Mouse (Mus musculus) hindbrain, embryonic 16.5 days (tissue): Measurements from ENCODE around the gene Gm21778. TPM values are rescaled to one million over a fixed set of nuclear protein-coding genes. Genes with fewer than 3 reads are reported as not detected.
"Not testable (repeated sequence)": the region's sequence is repeated elsewhere in the genome, so short reads cannot be mapped to it uniquely, and the experiment has no call there.

Experiments
- ATAC-seq: fragments of 200-750 bp; cut with Nextera tagmentation; 2 replicates; pipeline ENCODE4 v1.8.0; 2017; ENCODE audit warnings: moderate TSS enrichment, moderate library complexity
- H3K27ac ChIP-seq: fragments of 300-500 bp; sonication (generic); 2 replicates; pipeline ENCODE4 v1.5.1; 2014; ENCODE audit warnings: low read depth, mild to moderate bottlenecking, control low read depth, low read length, moderate library complexity
- H3K27me3 ChIP-seq: fragments of 300-500 bp; sonication (generic); replicated peaks from 2 replicates; pipeline ENCODE4 v1.6.1; 2014; ENCODE audit warnings: low read length; ENCODE audit not compliant: control insufficient read depth, insufficient read depth
- H3K36me3 ChIP-seq: fragments of 300-500 bp; sonication (generic); 2 replicates; pipeline ENCODE4 v1.6.1; 2014; ENCODE audit warnings: mild to moderate bottlenecking, low read length, moderate library complexity, mixed read lengths; ENCODE audit not compliant: control insufficient read depth, insufficient read depth
- H3K4me1 ChIP-seq: fragments of 300-500 bp; sonication (generic); 2 replicates; pipeline ENCODE4 v1.6.1; 2014; ENCODE audit warnings: low read depth, low read length; ENCODE audit not compliant: control insufficient read depth, insufficient read depth
- H3K4me2 ChIP-seq: fragments of 300-500 bp; sonication (generic); 2 replicates; pipeline ENCODE4 v1.6.1; 2014; ENCODE audit warnings: mild to moderate bottlenecking, low read length, control low read depth, moderate library complexity
- H3K4me3 ChIP-seq: fragments of 300-500 bp; sonication (generic); 2 replicates; pipeline ENCODE4 v1.5.1; 2014; ENCODE audit warnings: mild to moderate bottlenecking, low read length, control low read depth, moderate library complexity
- H3K9ac ChIP-seq: fragments of 300-500 bp; sonication (generic); 2 replicates; pipeline ENCODE4 v1.6.1; 2014; ENCODE audit warnings: low read depth, mild to moderate bottlenecking, control low read depth, low read length, moderate library complexity
- H3K9me3 ChIP-seq: fragments of 300-500 bp; sonication (generic); 2 replicates; pipeline ENCODE4 v1.6.1; 2014; ENCODE audit warnings: mild to moderate bottlenecking, low read length, moderate library complexity; ENCODE audit not compliant: control insufficient read depth
- polyA plus RNA-seq: library from polyadenylated mRNA; unstranded; fragments of >200 nt; fragmentation: Nextera tagmentation; extraction: Ambion mirVana; gene quantifications from 2 replicates; pipeline ENCODE4 v1.2.1, GENCODE M21; 2015

The Gm21778 gene
- not detected in 2 replicates for polyA plus RNA-seq

GRCm38 (mm10) chrY:5942160-5942559 is at the start of gene Gm21778:
Gm21778 (plus strand) TSS chrY:5942460.
- H3K4me1 ChIP-seq, H3K4me3 ChIP-seq, ATAC-seq, H3K9me3 ChIP-seq, H3K27me3 ChIP-seq, H3K4me2 ChIP-seq, H3K36me3 ChIP-seq, H3K27ac ChIP-seq, H3K9ac ChIP-seq: not testable (repeated sequence)

Other genes starting within 250 kb of the Gm21778 start
- gene Gm20914, start 216.5 kb upstream of the Gm21778 start, polyA plus RNA-seq: not detected in 2 replicates
- gene Gm28171, start 149.1 kb upstream of the Gm21778 start, polyA plus RNA-seq: not detected in 2 replicates